Mouse (Mus musculus) C2C12 (cell line): ENCODE data around the gene Trim3. TPM values are rescaled to one million over a fixed set of nuclear protein-coding genes. Genes with fewer than 3 reads are reported as not detected.

Experiments
- H3K27me3 ChIP-seq: one replicate; pipeline ENCODE4 v1.6.1; 2011; ENCODE audit not compliant: control insufficient read depth, insufficient read depth, insufficient read length
- H3K36me3 ChIP-seq: one replicate; pipeline ENCODE4 v1.6.1; 2011; ENCODE audit not compliant: control insufficient read depth, insufficient read depth
- H3K4me3 ChIP-seq: one replicate; pipeline ENCODE4 v1.5.1; 2011; ENCODE audit warnings: mild to moderate bottlenecking, control low read depth; ENCODE audit not compliant: poor library complexity, insufficient read depth, severe bottlenecking
- H3K79me2 ChIP-seq: one replicate; pipeline ENCODE4 v1.6.1; 2011; ENCODE audit not compliant: control insufficient read depth, insufficient read depth
- H3K79me3 ChIP-seq: one replicate; pipeline ENCODE4 v1.6.1; 2011; ENCODE audit warnings: low read depth, control low read depth
- H3ac ChIP-seq: one replicate; pipeline ENCODE3; 2011; ENCODE audit warnings: low read depth; ENCODE audit not compliant: control insufficient read depth, insufficient read length
- CEBPB ChIP-seq: IDR thresholded peaks from one replicate; pipeline ENCODE4 v1.6.1; 2011; ENCODE audit warnings: low read depth, mild to moderate bottlenecking, control low read depth, moderate library complexity
- CTCF ChIP-seq: IDR thresholded peaks from one replicate; pipeline ENCODE4 v1.5.1; 2011; ENCODE audit not compliant: control insufficient read depth, insufficient read depth, insufficient read length
- FOSL1 ChIP-seq: IDR thresholded peaks from one replicate; pipeline ENCODE4 v1.8.0; 2011; ENCODE audit warnings: mild to moderate bottlenecking, low read length; ENCODE audit not compliant: poor library complexity, insufficient read depth, severe bottlenecking
- MAX ChIP-seq: IDR thresholded peaks from one replicate; pipeline ENCODE4 v1.6.1; 2011; ENCODE audit warnings: mild to moderate bottlenecking, control low read depth
- MYOD1 ChIP-seq: IDR thresholded peaks from one replicate; pipeline ENCODE4 v1.6.1; 2011; ENCODE audit warnings: low read depth; ENCODE audit not compliant: control insufficient read depth, insufficient read length
- MYOG ChIP-seq: IDR thresholded peaks from one replicate; pipeline ENCODE4 v1.6.1; 2011; ENCODE audit not compliant: control insufficient read depth, insufficient read length; ENCODE audit errors: extremely low read depth
- USF1 ChIP-seq: IDR thresholded peaks from one replicate; pipeline ENCODE4 v1.6.1; 2011; ENCODE audit warnings: low read depth, mild to moderate bottlenecking, control low read depth, moderate library complexity
- polyA plus RNA-seq: library from polyadenylated mRNA; unstranded; fragments of >200 nt; fragmentation: generic; extraction: Trizol; gene quantifications from one replicate; pipeline ENCODE4 v1.2.1, GENCODE M21; 2012; ENCODE audit warnings: missing spikeins

Trim3 gene
- polyA plus RNA-seq, 1 experiment: 44.4 TPM

DNA sequence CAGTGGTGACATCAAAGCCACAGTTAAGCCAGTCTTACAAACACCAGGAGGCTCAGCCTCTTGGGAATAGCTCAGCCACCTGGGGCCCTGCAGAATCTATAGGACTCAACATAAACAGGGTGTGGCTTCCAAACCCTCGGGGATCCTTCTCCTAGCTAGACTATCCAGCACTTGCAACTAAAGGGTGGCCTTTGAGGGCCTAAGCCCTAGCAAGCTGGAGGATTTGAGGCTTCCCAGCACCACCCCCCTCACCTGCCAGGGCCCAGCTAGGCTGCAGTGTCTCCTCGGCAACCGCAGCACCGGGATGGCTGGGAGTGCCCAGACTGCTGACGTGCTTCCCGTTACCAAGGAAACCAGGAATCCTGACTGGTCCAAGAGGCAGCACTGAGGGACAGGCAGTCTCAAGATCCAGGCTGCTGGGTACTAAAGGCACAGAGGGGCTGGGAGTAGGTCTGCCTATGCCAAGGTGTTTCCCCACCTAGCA is 64.3 kb downstream of the Trim3 start:
- Histone ChIP-seq H3K36me3 (no peaks in the 10 kb centered on the region), H3K79me3 (no peaks in the 10 kb centered on the region), H3ac (no peak overlapping the region), H3K4me3 (no peak overlapping the region), H3K27me3 (no peaks in the 10 kb centered on the region), H3K79me2 (no peaks in the 10 kb centered on the region)
- no peak for TF ChIP-seq MAX
- no peak for TF ChIP-seq MYOD1
- no peak for TF ChIP-seq USF1
- no peak for TF ChIP-seq FOSL1
- no peak for TF ChIP-seq MYOG

DNA sequence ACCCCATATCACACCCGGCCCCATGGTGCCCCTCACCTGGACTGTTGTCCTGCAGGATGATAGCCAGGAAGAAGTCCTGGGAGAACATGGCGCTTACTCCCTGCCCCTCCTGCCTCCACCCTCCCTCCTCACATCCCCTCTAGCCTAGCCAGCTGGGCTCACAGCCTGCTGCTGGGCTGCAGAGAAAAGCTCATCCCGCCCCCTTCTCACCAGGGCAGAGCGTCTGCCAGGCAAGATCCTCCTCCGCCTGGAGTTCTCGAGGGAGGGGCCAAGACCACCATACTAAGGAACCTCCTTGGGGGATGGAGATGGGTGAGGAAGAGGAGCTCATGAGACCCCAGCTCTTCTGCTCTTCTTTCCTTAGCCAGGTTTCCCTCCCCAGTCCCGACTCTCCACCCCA is 64.8 kb downstream of the Trim3 start:
- H3K27me3 ChIP-seq: no peaks in the 10 kb centered on the region
- H3K36me3 ChIP-seq: no peaks in the 10 kb centered on the region
- no peak overlapping the region for H3K4me3 ChIP-seq
- no peaks in the 10 kb centered on the region for H3K79me2 ChIP-seq
- H3ac ChIP-seq: no peak overlapping the region
- TF ChIP-seq MYOD1 (no peak), MYOG (no peak), FOSL1 (no peak), MAX (no peak), CEBPB (no peak), USF1 (no peak), CTCF (no peak)
- H3K79me3 ChIP-seq: no peaks in the 10 kb centered on the region

DNA sequence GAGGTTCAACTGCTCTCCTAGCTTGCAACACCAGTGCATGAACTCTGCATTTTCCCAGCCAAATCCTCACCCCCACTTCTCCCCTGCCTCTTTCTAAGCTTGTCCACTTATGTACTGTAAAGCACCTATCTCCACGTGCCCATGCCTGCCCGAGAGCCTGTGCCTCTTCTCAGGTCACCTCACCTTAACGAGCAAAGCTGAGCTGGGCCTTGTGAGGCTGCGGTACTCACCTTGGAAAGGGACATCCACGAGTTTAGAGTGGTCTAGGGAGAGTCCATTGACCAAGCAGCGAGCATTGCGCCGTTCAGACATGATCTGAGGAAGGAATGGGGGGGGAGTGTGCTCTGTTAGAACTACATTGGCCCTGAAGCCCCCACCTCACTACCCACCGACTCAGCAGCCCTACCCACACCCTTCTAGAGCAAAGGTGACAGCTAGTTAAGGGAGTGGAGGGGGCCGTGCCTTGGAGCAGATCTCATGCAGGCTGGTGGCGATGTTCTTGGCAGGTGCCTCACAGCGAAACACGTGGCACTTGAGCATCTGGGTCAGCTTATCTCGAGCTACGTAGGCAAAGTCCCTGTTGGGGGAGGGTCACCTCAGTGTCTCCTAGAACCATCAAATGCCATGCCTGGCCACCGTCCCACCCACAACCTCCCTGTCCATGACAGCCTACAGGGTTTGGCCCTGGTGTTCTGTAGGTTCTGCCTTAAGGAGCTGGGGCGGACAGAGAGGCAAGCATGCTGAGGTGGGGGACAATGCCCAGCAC is 68.1 kb downstream of the Trim3 start:
- H3K79me3 ChIP-seq: no peaks in the 10 kb centered on the region
- no peak overlapping the region for H3K4me3 ChIP-seq
- H3K27me3 ChIP-seq: no peaks in the 10 kb centered on the region
- no peaks in the 10 kb centered on the region for H3K36me3 ChIP-seq
- TF ChIP-seq CTCF: no peak
- no peak for TF ChIP-seq FOSL1
- TF ChIP-seq MAX: no peak
- TF ChIP-seq MYOD1: no peak
- no peak for TF ChIP-seq USF1
- no peak for TF ChIP-seq CEBPB
- H3ac ChIP-seq: no peak overlapping the region
- H3K79me2 ChIP-seq: no peaks in the 10 kb centered on the region

DNA sequence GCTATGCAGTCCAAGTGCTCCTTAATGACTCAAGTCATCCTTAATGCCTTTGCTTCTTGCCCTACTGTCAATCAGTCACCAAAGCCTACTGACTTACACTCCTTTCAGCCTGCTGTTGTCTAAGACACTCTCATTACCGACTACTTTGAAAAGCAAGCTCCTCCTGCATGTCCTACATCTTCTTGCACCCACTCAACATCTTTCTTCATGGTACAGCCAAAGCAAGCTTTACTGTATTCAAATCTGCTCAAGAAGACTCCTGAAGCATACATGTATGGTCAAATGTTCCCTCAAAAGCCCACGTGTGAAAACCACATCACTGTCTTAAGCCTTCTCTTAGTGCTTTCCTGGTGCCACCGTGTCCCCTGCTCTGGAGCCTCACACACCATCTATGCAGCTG is 70.0 kb downstream of the Trim3 start:
- H3K27me3 ChIP-seq: no peaks in the 10 kb centered on the region
- H3ac ChIP-seq: no peak overlapping the region
- H3K79me3 ChIP-seq: no peaks in the 10 kb centered on the region
- H3K79me2 ChIP-seq: no peaks in the 10 kb centered on the region
- TF ChIP-seq CTCF: no peak
- no peak for TF ChIP-seq MAX
- no peak for TF ChIP-seq MYOG
- TF ChIP-seq USF1: no peak
- no peak for TF ChIP-seq CEBPB
- TF ChIP-seq FOSL1: no peak
- no peak overlapping the region for H3K4me3 ChIP-seq
- no peaks in the 10 kb centered on the region for H3K36me3 ChIP-seq

DNA sequence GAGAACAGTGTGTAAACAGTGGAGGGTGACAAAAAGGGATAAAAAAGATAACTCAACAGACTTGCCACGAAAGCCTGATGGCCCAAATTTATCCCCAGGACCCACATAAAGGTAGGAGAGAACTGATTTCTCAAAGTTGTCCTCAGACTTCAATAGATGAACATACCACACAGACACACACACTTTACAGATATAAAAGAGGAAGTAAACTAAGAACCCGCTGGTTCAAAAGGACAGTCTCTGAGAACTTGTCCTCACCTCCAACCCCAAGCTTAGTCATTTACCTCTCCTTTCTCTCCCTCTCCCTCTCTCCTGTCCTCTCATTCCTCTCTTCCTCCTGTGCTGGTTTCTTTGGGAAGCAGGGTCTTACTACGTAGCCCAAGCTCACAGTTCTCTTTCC is 71.1 kb downstream of the Trim3 start:
- H3K4me3 ChIP-seq: no peak overlapping the region
- H3K79me3 ChIP-seq: no peaks in the 10 kb centered on the region
- H3K27me3 ChIP-seq: no peaks in the 10 kb centered on the region
- H3K36me3 ChIP-seq: peaks cover 1% of the 10 kb centered on the region
- H3ac ChIP-seq: no peak overlapping the region
- TF ChIP-seq MYOD1 (no peak), MYOG (no peak), CEBPB (no peak), CTCF (no peak), MAX (no peak), USF1 (no peak), FOSL1 (no peak)
- H3K79me2 ChIP-seq: no peaks in the 10 kb centered on the region
